Mouse (Mus musculus): Measurements from ENCODE around the gene Dmgdh. TPM values are rescaled to one million over a fixed set of nuclear protein-coding genes. Genes with fewer than 3 reads are reported as not detected.

Gene Dmgdh
- polyA plus RNA-seq, 1 experiment from 2014 or later, result not detected

- Histone ChIP-seq H3K9me3 (replicated peaks) (no peaks in the 10 kb centered on the region), H3K27ac (replicated peaks) (no peak overlapping the region), H3K9ac (no peak overlapping the region), H3K4me1 (0 out of 2 replicates have a peak, but pooled peaks cover 5% of the 10 kb centered on the region), H3K4me2 (replicated peaks) (no peak overlapping the region), H3K27me3 (peaks cover 10% of the 10 kb centered on the region), H3K4me3 (replicated peaks) (no peak overlapping the region), H3K36me3 (no peaks in the 10 kb centered on the region)
- WGBS, result 90% methylated on average over 4 of the region's 4 CpGs
- ATAC-seq (ENCODE audit: insufficient number of reproducible peaks, low FRiP score, low TSS enrichment, low read depth), result no peak
Observed at GRCm38 (mm10) chr13:93672371-93672770, 1.9 kb upstream of the Dmgdh start.

GRCm38 (mm10) chr13:93673296-93673695 lies 937 bp upstream of the Dmgdh start:
- no peaks in the 10 kb centered on the region for H3K9me3 ChIP-seq (replicated peaks)

GRCm38 (mm10) chr13:93676864-93677263 lies 2.6 kb downstream of the Dmgdh start:
- Histone ChIP-seq H3K27me3 (peaks cover 10% of the 10 kb centered on the region), H3K9ac (no peak overlapping the region), H3K4me3 (replicated peaks) (no peak overlapping the region), H3K36me3 (no peaks in the 10 kb centered on the region), H3K4me1 (0 out of 2 replicates have a peak, but pooled peaks cover 5% of the 10 kb centered on the region), H3K4me2 (replicated peaks) (no peak overlapping the region), H3K27ac (replicated peaks) (no peak overlapping the region), H3K9me3 (replicated peaks) (no peaks in the 10 kb centered on the region)
- 73% methylated on average over 9 of the region's 9 CpGs for WGBS
- no peak for ATAC-seq (ENCODE audit: insufficient number of reproducible peaks, low FRiP score, low TSS enrichment, low read depth)

More at GRCm38 (mm10) chr13:93673296-93673695, 937 bp upstream of the Dmgdh start:
- Histone ChIP-seq H3K4me3 (replicated peaks) (no peak overlapping the region), H3K4me1 (0 out of 2 replicates have a peak, but pooled peaks cover 5% of the 10 kb centered on the region), H3K9ac (no peak overlapping the region), H3K36me3 (no peaks in the 10 kb centered on the region), H3K27me3 (peaks cover 10% of the 10 kb centered on the region), H3K27ac (replicated peaks) (no peak overlapping the region), H3K4me2 (replicated peaks) (no peak overlapping the region)
- 69% methylated on average over 2 of the region's 2 CpGs for WGBS
- no peak for ATAC-seq (ENCODE audit: insufficient number of reproducible peaks, low FRiP score, low TSS enrichment, low read depth)

- H3K9me3 ChIP-seq (replicated peaks), result no peaks in the 10 kb centered on the region
- H3K4me2 ChIP-seq (replicated peaks), result no peak overlapping the region
- ATAC-seq (ENCODE audit: insufficient number of reproducible peaks, low FRiP score, low TSS enrichment, low read depth), result no peak
- H3K9ac ChIP-seq, result no peak overlapping the region
- H3K4me3 ChIP-seq (replicated peaks), result no peak overlapping the region
- no peaks in the 10 kb centered on the region for H3K27me3 ChIP-seq
- no peaks in the 10 kb centered on the region for H3K4me1 ChIP-seq
- no peak overlapping the region for H3K27ac ChIP-seq (replicated peaks)
- no peaks in the 10 kb centered on the region for H3K36me3 ChIP-seq
Observed at GRCm38 (mm10) chr13:93683336-93683735, 9.1 kb downstream of the Dmgdh start.

GRCm38 (mm10) chr13:93685226-93685625 lies 11.0 kb downstream of the Dmgdh start:
- no peaks in the 10 kb centered on the region for H3K27me3 ChIP-seq
- H3K4me2 ChIP-seq (replicated peaks), result no peak overlapping the region
- H3K9me3 ChIP-seq (replicated peaks), result no peaks in the 10 kb centered on the region
- no peak overlapping the region for H3K9ac ChIP-seq
- no peak overlapping the region for H3K27ac ChIP-seq (replicated peaks)
- 68% methylated on average over 4 of the region's 4 CpGs for WGBS
- no peak overlapping the region for H3K4me3 ChIP-seq (replicated peaks)
- H3K4me1 ChIP-seq, result no peaks in the 10 kb centered on the region
- no peaks in the 10 kb centered on the region for H3K36me3 ChIP-seq
- ATAC-seq (ENCODE audit: insufficient number of reproducible peaks, low FRiP score, low TSS enrichment, low read depth), result no peak

- 13% methylated on average over 5 of the region's 5 CpGs for WGBS
- Histone ChIP-seq H3K36me3 (no peaks in the 10 kb centered on the region), H3K4me3 (replicated peaks) (no peak overlapping the region), H3K9ac (no peak overlapping the region), H3K4me1 (no peaks in the 10 kb centered on the region), H3K4me2 (replicated peaks) (no peak overlapping the region), H3K27me3 (no peaks in the 10 kb centered on the region), H3K9me3 (replicated peaks) (no peaks in the 10 kb centered on the region), H3K27ac (replicated peaks) (no peak overlapping the region)
- ATAC-seq (ENCODE audit: insufficient number of reproducible peaks, low FRiP score, low TSS enrichment, low read depth), result no peak
Observed at GRCm38 (mm10) chr13:93687321-93687720, 13.1 kb downstream of the Dmgdh start.

GRCm38 (mm10) chr13:93689566-93689965 lies 15.3 kb downstream of the Dmgdh start:
- no peak overlapping the region for H3K4me2 ChIP-seq (replicated peaks)
- no peaks in the 10 kb centered on the region for H3K36me3 ChIP-seq
- WGBS, result 95% methylated on average over 3 of the region's 3 CpGs
- no peak overlapping the region for H3K27ac ChIP-seq (replicated peaks)
- ATAC-seq (ENCODE audit: insufficient number of reproducible peaks, low FRiP score, low TSS enrichment, low read depth), result no peak
- no peaks in the 10 kb centered on the region for H3K4me1 ChIP-seq
- H3K9me3 ChIP-seq (replicated peaks), result no peaks in the 10 kb centered on the region
- H3K27me3 ChIP-seq, result no peaks in the 10 kb centered on the region
- no peak overlapping the region for H3K4me3 ChIP-seq (replicated peaks)
- H3K9ac ChIP-seq, result no peak overlapping the region

- Histone ChIP-seq H3K4me1 (no peaks in the 10 kb centered on the region), H3K9ac (no peak overlapping the region), H3K27ac (replicated peaks) (no peak overlapping the region), H3K4me2 (replicated peaks) (no peak overlapping the region), H3K36me3 (no peaks in the 10 kb centered on the region), H3K27me3 (no peaks in the 10 kb centered on the region), H3K9me3 (replicated peaks) (no peaks in the 10 kb centered on the region), H3K4me3 (replicated peaks) (no peak overlapping the region)
- ATAC-seq (ENCODE audit: insufficient number of reproducible peaks, low FRiP score, low TSS enrichment, low read depth), result no peak
- 89% methylated on average over 1 of the region's 1 CpGs for WGBS
Observed at GRCm38 (mm10) chr13:93690821-93691220, 16.6 kb downstream of the Dmgdh start.

- Histone ChIP-seq H3K36me3 (no peaks in the 10 kb centered on the region), H3K27me3 (no peaks in the 10 kb centered on the region), H3K4me3 (replicated peaks) (no peak overlapping the region), H3K9me3 (replicated peaks) (no peaks in the 10 kb centered on the region), H3K4me1 (no peaks in the 10 kb centered on the region), H3K27ac (replicated peaks) (no peak overlapping the region), H3K9ac (no peak overlapping the region), H3K4me2 (replicated peaks) (no peak overlapping the region)
- ATAC-seq (ENCODE audit: insufficient number of reproducible peaks, low FRiP score, low TSS enrichment, low read depth), result no peak
- WGBS, result 70% methylated on average over 6 of the region's 6 CpGs
Observed at GRCm38 (mm10) chr13:93698866-93699265, 24.6 kb downstream of the Dmgdh start.

- H3K27ac ChIP-seq (replicated peaks), result no peak overlapping the region
- no peak overlapping the region for H3K4me2 ChIP-seq (replicated peaks)
- H3K36me3 ChIP-seq, result no peaks in the 10 kb centered on the region
- ATAC-seq (ENCODE audit: insufficient number of reproducible peaks, low FRiP score, low TSS enrichment, low read depth), result no peak
- no peak overlapping the region for H3K9ac ChIP-seq
- H3K27me3 ChIP-seq, result no peaks in the 10 kb centered on the region
- no peak overlapping the region for H3K4me3 ChIP-seq (replicated peaks)
- H3K9me3 ChIP-seq (replicated peaks), result no peaks in the 10 kb centered on the region
- WGBS, result 58% methylated on average over 4 of the region's 4 CpGs
- H3K4me1 ChIP-seq, result no peaks in the 10 kb centered on the region
Observed at GRCm38 (mm10) chr13:93705697-93706096, 31.5 kb downstream of the Dmgdh start.

GRCm38 (mm10) chr13:93707271-93707670 lies 33.0 kb downstream of the Dmgdh start:
- no peak overlapping the region for H3K27ac ChIP-seq (replicated peaks)
- no peaks in the 10 kb centered on the region for H3K9me3 ChIP-seq (replicated peaks)
- no peak overlapping the region for H3K4me3 ChIP-seq (replicated peaks)
- 73% methylated on average over 4 of the region's 4 CpGs for WGBS
- H3K36me3 ChIP-seq, result no peaks in the 10 kb centered on the region
- no peaks in the 10 kb centered on the region for H3K4me1 ChIP-seq
- H3K9ac ChIP-seq, result no peak overlapping the region
- no peak overlapping the region for H3K4me2 ChIP-seq (replicated peaks)
- H3K27me3 ChIP-seq, result no peaks in the 10 kb centered on the region
- no peak for ATAC-seq (ENCODE audit: insufficient number of reproducible peaks, low FRiP score, low TSS enrichment, low read depth)

GRCm38 (mm10) chr13:93710325-93710724 lies 36.1 kb downstream of the Dmgdh start:
- WGBS, result 78% methylated on average over 4 of the region's 4 CpGs
- no peak overlapping the region for H3K9ac ChIP-seq
- H3K9me3 ChIP-seq (replicated peaks), result no peaks in the 10 kb centered on the region
- ATAC-seq (ENCODE audit: insufficient number of reproducible peaks, low FRiP score, low TSS enrichment, low read depth), result no peak
- H3K27me3 ChIP-seq, result no peaks in the 10 kb centered on the region
- H3K4me1 ChIP-seq, result no peaks in the 10 kb centered on the region
- no peak overlapping the region for H3K27ac ChIP-seq (replicated peaks)
- no peaks in the 10 kb centered on the region for H3K36me3 ChIP-seq
- H3K4me2 ChIP-seq (replicated peaks), result no peak overlapping the region
- no peak overlapping the region for H3K4me3 ChIP-seq (replicated peaks)
